Mouse (Mus musculus): ENCODE data around the gene Ctc1.

- TF ChIP-seq CTCF (IDR thresholded peaks at IDR 0.05; ENCODE audit: borderline replicate concordance, insufficient read depth, low read length): no peak
- no peak for TF ChIP-seq POLR2A (IDR thresholded peaks at IDR 0.05; ENCODE audit: low read depth, low read length)
These were observed 34.8 kb upstream of the Ctc1 start for GRCm38 (mm10) chr11:68980919-68981318.
